Mouse (Mus musculus): Measurements from ENCODE around the gene Mctp1.

- TF ChIP-seq GATA1 (IDR thresholded peaks at IDR 0.05; ENCODE audit: borderline replicate concordance, low read length) (no peak), FLI1 (IDR thresholded peaks at IDR 0.05; ENCODE audit: low read length) (no peak)
These were observed 419.5 kb downstream of the Mctp1 start for GRCm38 (mm10) chr13:76803799-76804198.
